Mouse (Mus musculus) kidney, adult 2 months (tissue): ENCODE results near the gene Phactr1. TPM values are rescaled to one million over a fixed set of nuclear protein-coding genes. Genes with fewer than 3 reads are reported as not detected.

Source experiments
- DNase-seq: peaks from one replicate; pipeline ENCODE4 v3.0.0; 2021
- H3K27ac ChIP-seq: fragments of 200-500 bp; 2 replicates; pipeline ENCODE4 v1.5.1; 2012; ENCODE audit warnings: low read depth, low read length, control low read depth, inconsistent platforms; ENCODE audit not compliant: insufficient read depth
- H3K27me3 ChIP-seq: fragments of 200-500 bp; replicated peaks from 2 replicates; pipeline ENCODE4 v1.6.1; 2012; ENCODE audit warnings: mild to moderate bottlenecking, moderate library complexity, low read length, inconsistent platforms; ENCODE audit not compliant: control insufficient read depth, insufficient read depth
- H3K36me3 ChIP-seq: fragments of 200-500 bp; 2 replicates; pipeline ENCODE4 v1.6.1; 2012; ENCODE audit warnings: mild to moderate bottlenecking, moderate library complexity, low read length, inconsistent platforms; ENCODE audit not compliant: control insufficient read depth, insufficient read depth
- H3K4me1 ChIP-seq: fragments of 200-500 bp; 2 replicates; pipeline ENCODE4 v1.6.1; 2011; ENCODE audit warnings: low read length; ENCODE audit not compliant: control insufficient read depth, insufficient read depth
- H3K4me3 ChIP-seq: fragments of 200-500 bp; 2 replicates; pipeline ENCODE4 v1.5.1; 2011; ENCODE audit warnings: mild to moderate bottlenecking, low read depth, low read length, control low read depth; ENCODE audit not compliant: insufficient read depth
- CTCF ChIP-seq: fragments of 200-500 bp; conservative IDR thresholded peaks from 2 replicates; pipeline ENCODE4 v1.5.1; 2011; ENCODE audit warnings: low read depth, mild to moderate bottlenecking, control low read depth, low read length, moderate library complexity, mixed read lengths; ENCODE audit not compliant: insufficient read depth, insufficient read length
- POLR2A ChIP-seq: fragments of 200-500 bp; IDR thresholded peaks from one replicate; pipeline ENCODE4 v1.6.1; 2011; ENCODE audit warnings: low read depth, low read length, control low read depth
- WGBS: fragments of 180-500 bp; shearing (Covaris S2); methylation state at CpG from one replicate; pipeline ENCODE4 v1.1.7; 2018; 5-methylcytosine and 5-hydroxymethylcytosine counted together
- polyA plus RNA-seq: library from polyadenylated mRNA; depleted of rRNA; stranded (reverse); fragments of >200 nt; gene quantifications from 2 replicates; pipeline ENCODE4 v1.2.3, GENCODE M21; 2012

Phactr1 gene
- polyA plus RNA-seq, 1 experiment, result 8.9 TPM

GRCm38 (mm10) chr13:43132859-43133258, 452.4 kb downstream of the Phactr1 start:
- WGBS, result 46% methylated on average over 9 of the region's 9 CpGs
- no peak overlapping the region for H3K27ac ChIP-seq
- H3K4me3 ChIP-seq, result no peak overlapping the region
- no peak for TF ChIP-seq POLR2A
- no peak for TF ChIP-seq CTCF
- no peaks in the 10 kb centered on the region for H3K27me3 ChIP-seq
- peaks cover 10% of the 10 kb centered on the region for H3K4me1 ChIP-seq
- no peaks in the 10 kb centered on the region for H3K36me3 ChIP-seq
- peak; percentile 72 for DNase-seq

GRCm38 (mm10) chr13:43133400-43133799, 453.0 kb downstream of the Phactr1 start:
- no peak for DNase-seq
- Histone ChIP-seq H3K36me3 (no peaks in the 10 kb centered on the region), H3K4me3 (no peak overlapping the region), H3K4me1 (peaks cover 10% of the 10 kb centered on the region), H3K27me3 (no peaks in the 10 kb centered on the region), H3K27ac (no peak overlapping the region)
- no peak for TF ChIP-seq CTCF
- TF ChIP-seq POLR2A, result no peak
- 91% methylated on average over 7 of the region's 7 CpGs for WGBS

- TF ChIP-seq CTCF (no peak), POLR2A (no peak)
- H3K4me3 ChIP-seq, result no peak overlapping the region
- 43% methylated on average over 4 of the region's 4 CpGs for WGBS
- no peak for DNase-seq
- no peaks in the 10 kb centered on the region for H3K36me3 ChIP-seq
- no peak overlapping the region for H3K27ac ChIP-seq
- peaks cover 10% of the 10 kb centered on the region for H3K4me1 ChIP-seq
- no peaks in the 10 kb centered on the region for H3K27me3 ChIP-seq
Measured at GRCm38 (mm10) chr13:43134468-43134867, 454.0 kb downstream of the Phactr1 start.

GRCm38 (mm10) chr13:43144720-43145418, 464.4 kb downstream of the Phactr1 start:
- Histone ChIP-seq H3K4me3 (no peak overlapping the region), H3K27ac (no peak overlapping the region), H3K4me1 (peaks cover 12% of the 10 kb centered on the region), H3K36me3 (no peaks in the 10 kb centered on the region), H3K27me3 (no peaks in the 10 kb centered on the region)
- TF ChIP-seq POLR2A (no peak), CTCF (no peak)
- peak; percentile 58 for DNase-seq
- WGBS, result 60% methylated on average over 7 of the region's 7 CpGs

GRCm38 (mm10) chr13:43146515-43147258, 466.3 kb downstream of the Phactr1 start:
- WGBS, result 30% methylated on average over 8 of the region's 8 CpGs
- TF ChIP-seq CTCF, result no peak
- TF ChIP-seq POLR2A, result no peak
- peaks cover 12% of the 10 kb centered on the region for H3K4me1 ChIP-seq

GRCm38 (mm10) chr13:43148692-43149091, 468.3 kb downstream of the Phactr1 start:
- 77% methylated on average over 4 of the region's 4 CpGs for WGBS
- Histone ChIP-seq H3K27ac (no peak overlapping the region), H3K27me3 (no peaks in the 10 kb centered on the region), H3K4me1 (peaks cover 12% of the 10 kb centered on the region), H3K36me3 (no peaks in the 10 kb centered on the region; the same call in 1 of the 2 replicates), H3K4me3 (no peak overlapping the region)
- no peak for TF ChIP-seq POLR2A
- no peak for TF ChIP-seq CTCF
- no peak for DNase-seq

More at GRCm38 (mm10) chr13:43146515-43147258, 466.3 kb downstream of the Phactr1 start:
- peak overlapping the region; percentile 42; the same call in 1 of the 2 replicates for H3K27ac ChIP-seq
- H3K36me3 ChIP-seq, result no peaks in the 10 kb centered on the region
- peak; percentile 84 for DNase-seq
- H3K4me3 ChIP-seq, result no peak overlapping the region
- H3K27me3 ChIP-seq, result no peaks in the 10 kb centered on the region

GRCm38 (mm10) chr13:43149661-43150060, 469.2 kb downstream of the Phactr1 start:
- TF ChIP-seq CTCF, result no peak
- no peak for TF ChIP-seq POLR2A
- Histone ChIP-seq H3K4me1 (peaks cover 12% of the 10 kb centered on the region), H3K4me3 (no peak overlapping the region), H3K36me3 (no peaks in the 10 kb centered on the region; the same call in none of the 2 replicates), H3K27ac (no peak overlapping the region), H3K27me3 (no peaks in the 10 kb centered on the region)
- no peak for DNase-seq
- WGBS, result 92% methylated on average over 3 of the region's 3 CpGs
